Mouse (Mus musculus): Measurements from ENCODE around the gene Oasl1.

- TF ChIP-seq CTCF (IDR thresholded peaks at IDR 0.05; ENCODE audit: control insufficient read depth, insufficient read depth, low read length) (no peak), POLR2A (IDR thresholded peaks at IDR 0.05; ENCODE audit: borderline replicate concordance, control insufficient read depth, low read depth, low read length) (no peak)
Measured at GRCm38 (mm10) chr5:114897374-114897793, 25.7 kb upstream of the Oasl1 start.

Measured in bone marrow, adult 2 months (tissue).